Mouse (Mus musculus) MEL (cell line): ENCODE measurements at regions not wholly inside any gene's neighbourhood (a gene's known extent, or its start where the extent isn't known, plus 50 kb on each side); places are given as distances from the start of the nearest gene placed in this dataset.

ENCODE experiments used
- DNase-seq: peaks from one replicate; pipeline ENCODE4 v3.0.0; 2011; ENCODE audit warnings: low read depth, low spot score
- H3K27ac ChIP-seq: 2 replicates; pipeline ENCODE4 v1.5.1; 2012; ENCODE audit warnings: low read depth, mild to moderate bottlenecking, control low read depth, low read length, moderate library complexity; ENCODE audit not compliant: control insufficient read depth
- H3K27me3 ChIP-seq, 2 experiments: fragments of 150-350 bp in 1 of 2; sonication (generic) in 1 of 2; 2 replicates each; pipeline ENCODE4 v1.6.1; 2012; ENCODE audit warnings: low read length in 2 of 2, mild to moderate bottlenecking in 2 of 2, improper control_type of control experiment in 1 of 2, moderate library complexity in 1 of 2; ENCODE audit not compliant: insufficient read depth in 2 of 2, control insufficient read depth in 1 of 2
- H3K36me3 ChIP-seq, 2 experiments: 2 replicates each; pipeline ENCODE4 v1.6.1; 2012 to 2014; ENCODE audit warnings: low read length in 2 of 2, improper control_type of control experiment in 1 of 2, inconsistent platforms in 1 of 2, mild to moderate bottlenecking in 1 of 2; ENCODE audit not compliant: insufficient read depth in 2 of 2, control insufficient read depth in 1 of 2
- H3K4me1 ChIP-seq, 2 experiments: fragments of 150-350 bp in 1 of 2; sonication (generic) in 1 of 2; 2 replicates each; pipeline ENCODE4 v1.6.1; 2012; ENCODE audit warnings: low read length in 2 of 2, improper control_type of control experiment in 1 of 2, mild to moderate bottlenecking in 1 of 2; ENCODE audit not compliant: insufficient read depth in 2 of 2, control insufficient read depth in 1 of 2
- H3K4me3 ChIP-seq, 2 experiments: fragments of 150-350 bp in 1 of 2; sonication (generic) in 1 of 2; 2 replicates each; pipeline ENCODE4 v1.5.1; 2012; ENCODE audit warnings: low read depth in 2 of 2, low read length in 2 of 2, mild to moderate bottlenecking in 2 of 2, moderate library complexity in 2 of 2, control low read depth in 1 of 2, improper control_type of control experiment in 1 of 2; ENCODE audit not compliant: control insufficient read depth in 1 of 2, insufficient read depth in 1 of 2
- H3K79me2 ChIP-seq: 2 replicates; pipeline ENCODE4 v1.6.1; 2012; ENCODE audit warnings: mild to moderate bottlenecking, low read length, moderate library complexity; ENCODE audit not compliant: control insufficient read depth, poor library complexity, insufficient read depth
- H3K9ac ChIP-seq: 2 replicates; pipeline ENCODE4 v1.6.1; 2012; ENCODE audit warnings: low read depth, mild to moderate bottlenecking, control low read depth, low read length, moderate library complexity; ENCODE audit not compliant: control insufficient read depth, poor library complexity, severe bottlenecking
- H3K9me3 ChIP-seq: fragments of 150-350 bp; sonication (generic); replicated peaks from 2 replicates; pipeline ENCODE4 v1.6.1; 2012; ENCODE audit warnings: mild to moderate bottlenecking, low read length, improper control_type of control experiment, moderate library complexity; ENCODE audit not compliant: insufficient read depth
- BHLHE40 ChIP-seq: IDR thresholded peaks from 2 replicates; pipeline ENCODE4 v1.6.1; 2012; ENCODE audit warnings: low read depth, mild to moderate bottlenecking, inconsistent platforms, low read length, improper control_type of control experiment, borderline replicate concordance
- CHD1 ChIP-seq: IDR thresholded peaks from 2 replicates; pipeline ENCODE4 v1.6.1; 2012; ENCODE audit warnings: low read depth, mild to moderate bottlenecking, inconsistent platforms, low read length, improper control_type of control experiment
- CHD2 ChIP-seq: IDR thresholded peaks from 2 replicates; pipeline ENCODE4 v1.6.1; 2011; ENCODE audit warnings: low read length, improper control_type of control experiment
- CTCF ChIP-seq, 3 experiments: IDR thresholded peaks in 2 of 3; conservative IDR thresholded peaks in 1 of 3; 2 replicates each; pipeline ENCODE4 v1.5.1; 2011 to 2012; ENCODE audit warnings: low read length in 3 of 3, low read depth in 2 of 3, mild to moderate bottlenecking in 2 of 3, improper control_type of control experiment in 1 of 3, inconsistent platforms in 1 of 3, mixed read lengths in 1 of 3, moderate library complexity in 1 of 3; ENCODE audit not compliant: control insufficient read depth in 1 of 3, insufficient read depth in 1 of 3, poor library complexity in 1 of 3, severe bottlenecking in 1 of 3
- E2F4 ChIP-seq: IDR thresholded peaks from 2 replicates; pipeline ENCODE4 v1.6.1; 2011; ENCODE audit warnings: low read depth, low read length, improper control_type of control experiment, borderline replicate concordance
- ELF1 ChIP-seq: IDR thresholded peaks from 2 replicates; pipeline ENCODE4 v1.6.1; 2014; ENCODE audit warnings: low read depth, mild to moderate bottlenecking, inconsistent platforms, low read length, improper control_type of control experiment, moderate library complexity
- GATA1 ChIP-seq: IDR thresholded peaks from 2 replicates; pipeline ENCODE4 v1.6.1; 2011; ENCODE audit warnings: low read depth, low read length, improper control_type of control experiment
- KAT2A ChIP-seq: conservative IDR thresholded peaks from 2 replicates; pipeline ENCODE4 v1.6.1; 2012; ENCODE audit warnings: low read depth, low read length, improper control_type of control experiment, inconsistent platforms
- MAFK ChIP-seq: IDR thresholded peaks from 2 replicates; pipeline ENCODE4 v1.6.1; 2011; ENCODE audit warnings: low read depth, mild to moderate bottlenecking, low read length, improper control_type of control experiment, borderline replicate concordance
- MEF2A ChIP-seq: IDR thresholded peaks from 2 replicates; pipeline ENCODE4 v1.6.1; 2014; ENCODE audit warnings: low read depth, mild to moderate bottlenecking, inconsistent platforms, low read length, improper control_type of control experiment; ENCODE audit not compliant: poor library complexity, insufficient replicate concordance, severe bottlenecking; ENCODE audit errors: extremely low read depth
- MYB ChIP-seq: IDR thresholded peaks from 2 replicates; pipeline ENCODE4 v1.6.1; 2011; ENCODE audit warnings: mild to moderate bottlenecking, low read depth, low read length, improper control_type of control experiment
- MYC ChIP-seq: IDR thresholded peaks from 2 replicates; pipeline ENCODE4 v1.6.1; 2011; ENCODE audit warnings: low read depth, mild to moderate bottlenecking, low read length, improper control_type of control experiment, moderate library complexity
- NELFE ChIP-seq: IDR thresholded peaks from 2 replicates; pipeline ENCODE4 v1.6.1; 2011; ENCODE audit warnings: low read depth, low read length, improper control_type of control experiment
- NRF1 ChIP-seq: IDR thresholded peaks from 2 replicates; pipeline ENCODE4 v1.6.1; 2014; ENCODE audit warnings: low read depth, mild to moderate bottlenecking, inconsistent platforms, low read length, improper control_type of control experiment, moderate library complexity; ENCODE audit not compliant: poor library complexity, insufficient read depth, severe bottlenecking
- POLR2AphosphoS5 ChIP-seq: IDR thresholded peaks from 2 replicates; pipeline ENCODE4 v1.6.1; 2012; ENCODE audit warnings: low read depth, borderline replicate concordance, mild to moderate bottlenecking, inconsistent platforms, low read length, moderate library complexity, mixed read lengths
- RCOR1 ChIP-seq: IDR thresholded peaks from 2 replicates; pipeline ENCODE4 v1.6.1; 2012; ENCODE audit warnings: low read depth, mild to moderate bottlenecking, inconsistent platforms, low read length, improper control_type of control experiment
- SMC3 ChIP-seq: IDR thresholded peaks from 2 replicates; pipeline ENCODE4 v1.6.1; 2011; ENCODE audit warnings: low read depth, low read length, improper control_type of control experiment
- TAL1 ChIP-seq: IDR thresholded peaks from 2 replicates; pipeline ENCODE4 v1.6.1; 2012; ENCODE audit warnings: mild to moderate bottlenecking, inconsistent platforms, low read length, moderate library complexity, mixed read lengths
- TBP ChIP-seq: IDR thresholded peaks from 2 replicates; pipeline ENCODE4 v1.8.0; 2011; ENCODE audit warnings: low read depth, low read length, improper control_type of control experiment
- USF1 ChIP-seq: IDR thresholded peaks from 2 replicates; pipeline ENCODE4 v1.6.1; 2014; ENCODE audit warnings: low read depth, mild to moderate bottlenecking, inconsistent platforms, low read length, improper control_type of control experiment, moderate library complexity
- ZC3H11A ChIP-seq: IDR thresholded peaks from 2 replicates; pipeline ENCODE4 v1.6.1; 2012; ENCODE audit warnings: low read depth, mild to moderate bottlenecking, inconsistent platforms, low read length, improper control_type of control experiment
- ZKSCAN1 ChIP-seq: IDR thresholded peaks from 2 replicates; pipeline ENCODE4 v1.6.1; 2012; ENCODE audit warnings: low read depth, mild to moderate bottlenecking, inconsistent platforms, low read length, improper control_type of control experiment, moderate library complexity
- ZNF384 ChIP-seq: IDR thresholded peaks from 2 replicates; pipeline ENCODE4 v1.6.1; 2012; ENCODE audit warnings: low read depth, mild to moderate bottlenecking, inconsistent platforms, low read length, improper control_type of control experiment

GRCm38 (mm10) chr17:51459119-51459518 is 280.0 kb upstream of the Tbc1d5 start:
- Histone ChIP-seq H3K9ac (no peak overlapping the region), H3K36me3 (no peaks in the 10 kb centered on the region), H3K27me3 (no peaks in the 10 kb centered on the region), H3K79me2 (no peaks in the 10 kb centered on the region), H3K4me3 (no peak overlapping the region), H3K4me1 (no peaks in the 10 kb centered on the region)
- TF ChIP-seq ZNF384 (no peak), USF1 (no peak), POLR2AphosphoS5 (no peak), NELFE (no peak), BHLHE40 (no peak), MEF2A (no peak), ZKSCAN1 (no peak), CTCF (IDR thresholded peaks at IDR 0.05 in 2 of 3, conservative IDR thresholded peaks at IDR 0.05 in 1 of 3; ENCODE audit: control insufficient read depth in 1 of 3, insufficient read depth in 1 of 3, low read depth in 2 of 3, low read length in 3 of 3, poor library complexity in 1 of 3, severe bottlenecking in 1 of 3) (no peak), SMC3 (no peak), MYC (no peak), CHD1 (no peak), MYB (no peak), CHD2 (no peak), KAT2A (no peak)
- TF ChIP-seq, all 39 proteins: peak for 0
- H3K27ac ChIP-seq, result no peak overlapping the region
- H3K9me3 ChIP-seq, result no peaks in the 10 kb centered on the region
- no peak for DNase-seq

- Histone ChIP-seq H3K9me3 (no peaks in the 10 kb centered on the region), H3K79me2 (no peaks in the 10 kb centered on the region), H3K4me1 (peaks cover 0 to 5% of the 10 kb centered on the region in 2 experiments; a peak in 2 of 4 replicates), H3K36me3 (peaks cover 0 to 3% of the 10 kb centered on the region in 2 experiments; a peak in 2 of 4 replicates), H3K27me3 (no peaks in the 10 kb centered on the region; a peak in 2 of 4 replicates), H3K27ac (no peak overlapping the region), H3K9ac (no peak overlapping the region), H3K4me3 (no peak overlapping the region)
- no peak for DNase-seq
- no peak for TF ChIP-seq RCOR1
- TF ChIP-seq MEF2A, result no peak
- TF ChIP-seq E2F4, result no peak
- no peak for TF ChIP-seq GATA1
- TF ChIP-seq NRF1, result no peak
- no peak for TF ChIP-seq ELF1
- no peak for TF ChIP-seq TAL1
- no peak for TF ChIP-seq CTCF (IDR thresholded peaks at IDR 0.05 in 2 of 3, conservative IDR thresholded peaks at IDR 0.05 in 1 of 3; ENCODE audit: control insufficient read depth in 1 of 3, insufficient read depth in 1 of 3, low read depth in 2 of 3, low read length in 3 of 3, poor library complexity in 1 of 3, severe bottlenecking in 1 of 3)
- TF ChIP-seq ZC3H11A, result no peak
- no peak for TF ChIP-seq BHLHE40
- no peak for TF ChIP-seq MAFK
- TF ChIP-seq USF1, result no peak
- no peak for TF ChIP-seq CHD1
- no peak for TF ChIP-seq ZKSCAN1
- no peak for TF ChIP-seq ZNF384
- no peak for TF ChIP-seq TBP
- TF ChIP-seq NELFE, result no peak
These were observed 236.6 kb upstream of the Tbc1d5 start for GRCm38 (mm10) chr17:51415746-51416145.
